Mouse (Mus musculus) limb, embryonic 13.5 days (tissue): ENCODE data around the gene Ogn. TPM values are rescaled to one million over a fixed set of nuclear protein-coding genes. Genes with fewer than 3 reads are reported as not detected.
"Not testable (repeated sequence)": the region's sequence is repeated elsewhere in the genome, so short reads cannot be mapped to it uniquely, and the experiment has no call there.

Experiments
- ATAC-seq: fragments of 200-750 bp; cut with Nextera tagmentation; 2 replicates; pipeline ENCODE4 v1.8.0; 2017; ENCODE audit warnings: low read depth, moderate number of reproducible peaks, moderate TSS enrichment; ENCODE audit not compliant: low FRiP score
- H3K27ac ChIP-seq: fragments of 300-500 bp; sonication (generic); 2 replicates; pipeline ENCODE4 v1.5.1; 2015; ENCODE audit warnings: inconsistent platforms, mild to moderate bottlenecking, moderate library complexity
- H3K27me3 ChIP-seq: fragments of 300-500 bp; sonication (generic); 2 replicates; pipeline ENCODE4 v1.6.1; 2015; ENCODE audit warnings: mild to moderate bottlenecking, inconsistent platforms
- H3K36me3 ChIP-seq: fragments of 300-500 bp; sonication (generic); 2 replicates; pipeline ENCODE4 v1.6.1; 2015; ENCODE audit warnings: inconsistent platforms, mild to moderate bottlenecking, moderate library complexity
- H3K4me1 ChIP-seq: fragments of 300-500 bp; sonication (generic); 2 replicates; pipeline ENCODE4 v1.6.1; 2015; ENCODE audit warnings: inconsistent platforms
- H3K4me2 ChIP-seq: fragments of 300-500 bp; sonication (generic); replicated peaks from 2 replicates; pipeline ENCODE4 v1.6.1; 2015; ENCODE audit warnings: inconsistent platforms, mild to moderate bottlenecking, moderate library complexity
- H3K4me3 ChIP-seq: fragments of 300-500 bp; sonication (generic); 2 replicates; pipeline ENCODE4 v1.5.1; 2015; ENCODE audit warnings: moderate library complexity, mild to moderate bottlenecking, inconsistent platforms
- H3K9ac ChIP-seq: fragments of 300-500 bp; sonication (generic); 2 replicates; pipeline ENCODE4 v1.6.1; 2015; ENCODE audit warnings: mild to moderate bottlenecking, inconsistent platforms
- H3K9me3 ChIP-seq: fragments of 300-500 bp; sonication (generic); 2 replicates; pipeline ENCODE4 v1.6.1; 2016; ENCODE audit warnings: inconsistent platforms
- WGBS: fragments of 180-500 bp; shearing (Covaris S2); methylation state at CpG from one replicate; pipeline ENCODE4 v1.1.7; 2015; 5-methylcytosine and 5-hydroxymethylcytosine counted together
- polyA plus RNA-seq: library from polyadenylated mRNA; unstranded; fragments of >200 nt; fragmentation: Nextera tagmentation; extraction: Ambion mirVana; gene quantifications from 2 replicates; pipeline ENCODE4 v1.2.1, GENCODE M21; 2015

Ogn gene
- polyA plus RNA-seq: 150 and 159 TPM in 2 replicates

- Histone ChIP-seq H3K4me1 (peaks cover 3% of the 10 kb centered on the region; the same call in 1 of the 2 replicates), H3K27me3 (no peaks in the 10 kb centered on the region), H3K4me2 (peak within 1 kb of the TSS; percentile 51), H3K27ac (peak within 1 kb of the TSS; percentile 89), H3K9ac (peak within 1 kb of the TSS; percentile 51; the same call in 1 of the 2 replicates), H3K36me3 (no peaks in the 10 kb centered on the region), H3K4me3 (peak within 1 kb of the TSS; percentile 40), H3K9me3 (no peaks in the 10 kb centered on the region)
- ATAC-seq: peak; percentile 87; the same call in 1 of the 2 replicates
- 21% methylated on average over 4 of the region's 4 CpGs for WGBS
These were observed at the start of gene Ogn for GRCm38 (mm10) chr13:49607714-49608113. Gene Ogn, plus strand, starts transcription at chr13:49608046.

DNA sequence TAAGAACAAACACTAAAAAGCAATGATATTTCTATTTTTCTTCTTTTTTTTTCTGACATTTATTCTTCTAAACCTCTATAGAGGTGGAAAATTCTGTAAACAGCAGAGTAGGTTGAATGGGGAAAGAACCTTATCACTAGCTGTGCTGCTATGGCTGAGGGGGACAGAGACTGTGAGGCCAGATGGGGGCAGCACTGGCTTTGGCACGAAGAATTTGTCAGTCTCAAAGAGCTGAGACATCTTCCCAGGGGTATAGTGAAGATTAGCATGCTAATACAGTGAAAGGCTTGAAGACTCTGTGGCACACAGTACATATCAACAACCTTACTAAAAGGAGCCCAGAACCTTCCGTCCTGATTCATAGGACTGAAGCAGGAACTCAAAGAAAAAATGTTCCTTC, 48.7 kb upstream of the Ogn start:
- no peak overlapping the region for H3K4me3 ChIP-seq
- no peak for ATAC-seq
- H3K36me3 ChIP-seq: no peaks in the 10 kb centered on the region
- H3K27ac ChIP-seq: no peak overlapping the region
- no peak overlapping the region for H3K4me2 ChIP-seq
- no peaks in the 10 kb centered on the region for H3K4me1 ChIP-seq
- 44% methylated on average over 2 of the region's 2 CpGs for WGBS
- H3K9ac ChIP-seq: no peak overlapping the region
- H3K9me3 ChIP-seq: no peaks in the 10 kb centered on the region
- no peaks in the 10 kb centered on the region for H3K27me3 ChIP-seq

DNA sequence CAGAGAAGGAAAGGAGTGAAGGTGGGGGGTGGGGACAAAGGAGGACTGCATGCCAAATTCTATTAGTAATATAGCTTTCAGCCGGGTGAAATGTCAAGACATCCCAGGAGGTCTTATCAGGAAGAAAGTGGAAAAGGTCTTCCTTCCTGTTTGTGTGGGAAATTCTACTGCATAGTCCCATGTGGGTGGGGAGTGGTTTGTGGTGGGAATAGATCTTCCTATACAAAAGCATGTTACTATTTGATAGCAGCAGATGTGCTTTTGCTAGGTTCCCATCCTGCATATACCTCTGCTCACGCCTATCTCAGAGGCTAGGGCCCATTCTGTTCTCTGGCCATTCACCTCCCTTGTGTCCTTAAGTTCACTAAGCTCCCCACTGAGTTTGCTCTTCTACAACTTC, 47.0 kb upstream of the Ogn start:
- Histone ChIP-seq H3K27me3 (no peaks in the 10 kb centered on the region), H3K27ac (no peak overlapping the region), H3K36me3 (no peaks in the 10 kb centered on the region), H3K9me3 (no peaks in the 10 kb centered on the region), H3K4me1 (no peaks in the 10 kb centered on the region), H3K9ac (no peak overlapping the region), H3K4me2 (no peak overlapping the region), H3K4me3 (no peak overlapping the region)
- WGBS: 59% methylated on average over 2 of the region's 2 CpGs
- ATAC-seq: no peak

GRCm38 (mm10) chr13:49564347-49564746, 43.5 kb upstream of the Ogn start:
- Histone ChIP-seq H3K9ac (no peak overlapping the region), H3K4me3 (no peak overlapping the region), H3K27me3 (no peaks in the 10 kb centered on the region), H3K9me3 (no peaks in the 10 kb centered on the region), H3K27ac (no peak overlapping the region), H3K4me1 (no peaks in the 10 kb centered on the region), H3K4me2 (no peak overlapping the region), H3K36me3 (no peaks in the 10 kb centered on the region)
- no peak for ATAC-seq
- 77% methylated on average over 1 of the region's 1 CpGs for WGBS

DNA sequence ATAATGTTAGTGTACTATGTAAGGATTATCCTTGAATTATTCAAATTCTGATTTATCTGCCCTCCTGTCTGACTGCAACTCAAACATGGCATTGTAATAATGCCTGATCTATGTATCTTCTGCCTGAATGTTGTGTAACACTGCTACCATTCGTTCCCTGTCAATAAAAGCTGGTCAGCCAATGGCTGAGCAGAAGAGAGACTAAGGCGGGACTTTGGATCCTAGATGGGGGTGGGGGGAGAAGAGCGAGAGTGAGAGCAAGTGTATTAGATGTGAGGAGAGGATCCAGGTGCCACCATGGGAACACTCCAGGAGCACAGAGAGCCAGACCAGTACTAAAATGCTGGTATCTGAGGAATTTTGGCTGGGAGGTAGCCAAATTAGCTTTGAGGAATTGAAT, 37.5 kb upstream of the Ogn start:
- WGBS: 67% methylated on average over 3 of the region's 3 CpGs
- Histone ChIP-seq H3K4me2 (no peak overlapping the region), H3K27me3 (no peaks in the 10 kb centered on the region), H3K4me3 (no peak overlapping the region), H3K36me3 (no peaks in the 10 kb centered on the region), H3K27ac (no peak overlapping the region), H3K4me1 (no peaks in the 10 kb centered on the region), H3K9ac (no peak overlapping the region), H3K9me3 (no peaks in the 10 kb centered on the region)
- no peak for ATAC-seq

DNA sequence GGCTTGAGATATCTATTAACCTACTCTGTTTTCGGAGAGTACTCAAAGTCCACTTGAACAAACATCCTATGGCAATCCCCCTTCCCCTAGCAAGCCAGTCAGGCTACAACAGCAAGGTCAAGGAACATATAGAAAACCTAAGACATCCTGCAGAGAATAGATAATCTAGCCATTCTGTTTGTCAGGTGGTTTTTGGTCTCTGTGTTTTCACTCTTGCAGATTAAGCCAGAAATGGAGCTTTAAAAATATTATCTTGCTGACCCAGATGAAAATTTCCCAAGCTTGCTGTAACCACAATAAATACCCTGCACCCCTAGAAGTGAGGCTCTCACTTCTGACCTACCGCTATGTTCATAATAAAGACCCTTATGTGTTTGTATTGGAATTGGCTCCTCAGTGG, 36.4 kb upstream of the Ogn start:
- ATAC-seq: no peak
- 76% methylated on average over 2 of the region's 2 CpGs for WGBS
- H3K27ac ChIP-seq: peak overlapping the region; percentile 22; the same call in 1 of the 2 replicates

GRCm38 (mm10) chr13:49581541-49582530, 26.0 kb upstream of the Ogn start, which contains the start of gene Omd:
Gene Omd, plus strand, starts transcription at chr13:49582462.
- Histone ChIP-seq H3K9me3 (no peaks in the 10 kb centered on the region), H3K4me1 (peaks cover 22% of the 10 kb centered on the region), H3K27ac (peak within 1 kb of the TSS; percentile 92), H3K4me3 (no peak within 1 kb of the TSS), H3K4me2 (peak within 1 kb of the TSS; percentile 38), H3K9ac (no peak within 1 kb of the TSS), H3K36me3 (no peaks in the 10 kb centered on the region), H3K27me3 (no peaks in the 10 kb centered on the region)
- peak; percentile 79 for ATAC-seq
- WGBS: 13% methylated on average over 8 of the region's 8 CpGs

More for the DNA sequence above, 36.4 kb upstream of the Ogn start:
- no peak overlapping the region for H3K4me2 ChIP-seq
- no peaks in the 10 kb centered on the region for H3K36me3 ChIP-seq
- H3K9me3 ChIP-seq: no peaks in the 10 kb centered on the region
- no peaks in the 10 kb centered on the region for H3K4me1 ChIP-seq
- H3K4me3 ChIP-seq: no peak overlapping the region
- no peak overlapping the region for H3K9ac ChIP-seq
- no peaks in the 10 kb centered on the region for H3K27me3 ChIP-seq

DNA sequence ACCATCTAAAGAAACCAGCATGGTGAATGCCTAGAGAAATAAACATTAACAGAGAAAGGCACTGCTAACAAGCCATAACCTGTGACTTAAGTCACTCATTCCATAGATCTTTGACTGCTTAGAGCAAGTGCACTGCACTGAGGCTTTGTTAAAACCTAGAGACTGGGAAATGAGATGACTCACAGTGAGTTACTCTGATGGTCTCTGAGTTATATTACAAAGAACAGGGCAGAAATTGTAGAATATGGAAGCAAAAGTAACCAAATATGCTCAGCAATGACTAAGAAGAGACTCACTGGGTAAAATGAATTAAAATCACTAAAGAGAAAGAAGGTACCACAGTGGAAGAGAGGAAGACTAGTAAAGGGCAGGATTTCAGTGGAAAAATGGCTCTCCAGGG, 24.0 kb upstream of the Ogn start:
- Histone ChIP-seq H3K4me2 (no peak overlapping the region), H3K4me3 (no peak overlapping the region), H3K27me3 (no peaks in the 10 kb centered on the region), H3K9ac (no peak overlapping the region), H3K4me1 (peaks cover 20% of the 10 kb centered on the region), H3K9me3 (no peaks in the 10 kb centered on the region), H3K36me3 (no peaks in the 10 kb centered on the region), H3K27ac (peak overlapping the region; percentile 53; the same call in 1 of the 2 replicates)
- no peak for ATAC-seq

GRCm38 (mm10) chr13:49584307-49585005, 23.4 kb upstream of the Ogn start:
- Histone ChIP-seq H3K9me3 (no peaks in the 10 kb centered on the region), H3K27me3 (no peaks in the 10 kb centered on the region), H3K27ac (peak overlapping the region; percentile 53; the same call in 1 of the 2 replicates), H3K4me3 (no peak overlapping the region), H3K36me3 (no peaks in the 10 kb centered on the region), H3K4me1 (peaks cover 20% of the 10 kb centered on the region), H3K4me2 (no peak overlapping the region), H3K9ac (no peak overlapping the region)
- WGBS: 60% methylated on average over 8 of the region's 8 CpGs
- ATAC-seq: no peak

DNA sequence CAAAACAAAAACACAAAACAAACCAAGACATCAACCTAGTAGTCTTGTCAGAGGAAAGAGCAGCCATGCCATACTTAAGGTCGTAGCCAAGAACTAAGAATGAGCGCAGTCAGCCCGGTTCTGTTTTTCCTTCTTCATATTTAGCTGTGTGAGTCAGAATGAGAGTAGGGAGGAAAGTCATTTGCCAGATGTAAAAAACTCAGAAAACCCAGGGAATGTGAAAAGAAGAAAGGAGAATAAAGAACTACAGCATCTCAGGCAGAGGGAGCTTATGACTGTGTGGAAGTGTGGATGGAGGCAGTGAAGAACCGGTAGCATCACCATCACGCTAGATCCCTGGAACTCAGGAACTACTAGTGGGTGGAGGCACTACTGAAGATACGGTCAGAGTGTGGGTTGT, 21.8 kb upstream of the Ogn start:
- Histone ChIP-seq H3K27me3 (no peaks in the 10 kb centered on the region), H3K4me2 (no peak overlapping the region), H3K4me1 (peaks cover 18% of the 10 kb centered on the region), H3K27ac (no peak overlapping the region), H3K9me3 (no peaks in the 10 kb centered on the region), H3K36me3 (no peaks in the 10 kb centered on the region), H3K4me3 (no peak overlapping the region), H3K9ac (no peak overlapping the region)
- ATAC-seq: no peak
- WGBS: 90% methylated on average over 6 of the region's 6 CpGs

DNA sequence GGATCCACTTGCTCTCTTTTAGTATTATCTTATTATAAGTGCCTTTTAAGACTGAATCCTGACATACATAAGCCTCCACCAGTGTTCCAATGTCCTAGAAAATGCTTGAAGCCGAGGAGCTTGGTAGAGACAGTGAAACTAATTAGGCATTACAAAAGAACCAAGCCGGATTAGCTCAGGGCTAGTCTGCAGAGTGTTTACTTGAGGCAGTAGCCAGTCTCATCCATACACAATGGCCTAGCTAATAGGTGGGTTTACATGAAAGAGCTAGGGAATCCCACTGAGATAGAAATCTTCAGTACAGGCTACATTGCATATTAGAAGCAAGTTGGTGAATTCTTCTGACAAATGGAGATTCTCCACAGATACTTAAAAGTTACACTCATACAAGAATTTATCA, 5.3 kb upstream of the Ogn start:
- not testable (repeated sequence) for H3K9me3 ChIP-seq, H3K4me1 ChIP-seq, H3K9ac ChIP-seq, ATAC-seq, H3K4me2 ChIP-seq, H3K4me3 ChIP-seq, H3K27ac ChIP-seq, H3K27me3 ChIP-seq, H3K36me3 ChIP-seq
- 85% methylated on average over 2 of the region's 2 CpGs for WGBS

GRCm38 (mm10) chr13:49603603-49604002, 4.2 kb upstream of the Ogn start:
- no peak overlapping the region for H3K4me3 ChIP-seq
- H3K9me3 ChIP-seq: no peaks in the 10 kb centered on the region
- H3K36me3 ChIP-seq: no peaks in the 10 kb centered on the region
- H3K4me1 ChIP-seq: peaks cover 3% of the 10 kb centered on the region; the same call in 1 of the 2 replicates
- H3K27me3 ChIP-seq: no peaks in the 10 kb centered on the region
- ATAC-seq: no peak
- H3K27ac ChIP-seq: no peak overlapping the region; the same call in 1 of the 2 replicates
- no peak overlapping the region for H3K4me2 ChIP-seq
- no peak overlapping the region for H3K9ac ChIP-seq
